Mouse (Mus musculus) stomach, embryonic 16.5 days (tissue): ENCODE results near the gene Mcoln1. TPM values are rescaled to one million over a fixed set of nuclear protein-coding genes. Genes with fewer than 3 reads are reported as not detected.

Source experiments
- ATAC-seq: fragments of 200-750 bp; cut with Nextera tagmentation; 2 replicates; pipeline ENCODE4 v1.8.0; 2017; ENCODE audit warnings: moderate number of reproducible peaks, moderate TSS enrichment; ENCODE audit not compliant: insufficient read depth, low FRiP score
- H3K27ac ChIP-seq: fragments of 300-500 bp; sonication (generic); 2 replicates; pipeline ENCODE4 v1.5.1; 2014; ENCODE audit warnings: low read length
- H3K27me3 ChIP-seq: fragments of 300-500 bp; sonication (generic); 2 replicates; pipeline ENCODE4 v1.6.1; 2014; ENCODE audit warnings: low read length, control low read depth, mixed read lengths; ENCODE audit not compliant: control insufficient read depth, insufficient read depth
- H3K36me3 ChIP-seq: fragments of 300-500 bp; sonication (generic); 2 replicates; pipeline ENCODE4 v1.6.1; 2014; ENCODE audit warnings: low read length; ENCODE audit not compliant: control insufficient read depth, insufficient read depth
- H3K4me1 ChIP-seq: fragments of 300-500 bp; sonication (generic); 2 replicates; pipeline ENCODE4 v1.6.1; 2014; ENCODE audit warnings: low read length, control low read depth, mixed read lengths; ENCODE audit not compliant: control insufficient read depth, insufficient read depth
- H3K4me2 ChIP-seq: fragments of 300-500 bp; sonication (generic); 2 replicates; pipeline ENCODE4 v1.6.1; 2014; ENCODE audit warnings: low read depth, low read length, mixed read lengths
- H3K4me3 ChIP-seq: fragments of 300-500 bp; sonication (generic); replicated peaks from 2 replicates; pipeline ENCODE4 v1.5.1; 2014; ENCODE audit warnings: mild to moderate bottlenecking, low read length
- H3K9ac ChIP-seq: fragments of 300-500 bp; sonication (generic); 2 replicates; pipeline ENCODE4 v1.6.1; 2014; ENCODE audit warnings: low read length
- H3K9me3 ChIP-seq: fragments of 300-500 bp; sonication (generic); replicated peaks from 2 replicates; pipeline ENCODE4 v1.6.1; 2016; ENCODE audit warnings: low read length, control low read depth; ENCODE audit not compliant: control insufficient read depth
- WGBS: fragments of 180-500 bp; shearing (Covaris S2); extraction: QIAGEN DNeasy Blood & Tissue Kit; methylation state at CpG from one replicate; pipeline ENCODE4 v1.1.7; 2014; 5-methylcytosine and 5-hydroxymethylcytosine counted together
- polyA plus RNA-seq: library from polyadenylated mRNA; unstranded; fragments of >200 nt; fragmentation: Nextera tagmentation; extraction: Ambion mirVana; gene quantifications from 2 replicates; pipeline ENCODE4 v1.2.1, GENCODE M21; 2015

The Mcoln1 gene
- polyA plus RNA-seq, 1 experiment from 2014 or later, result 42.4 TPM

DNA sequence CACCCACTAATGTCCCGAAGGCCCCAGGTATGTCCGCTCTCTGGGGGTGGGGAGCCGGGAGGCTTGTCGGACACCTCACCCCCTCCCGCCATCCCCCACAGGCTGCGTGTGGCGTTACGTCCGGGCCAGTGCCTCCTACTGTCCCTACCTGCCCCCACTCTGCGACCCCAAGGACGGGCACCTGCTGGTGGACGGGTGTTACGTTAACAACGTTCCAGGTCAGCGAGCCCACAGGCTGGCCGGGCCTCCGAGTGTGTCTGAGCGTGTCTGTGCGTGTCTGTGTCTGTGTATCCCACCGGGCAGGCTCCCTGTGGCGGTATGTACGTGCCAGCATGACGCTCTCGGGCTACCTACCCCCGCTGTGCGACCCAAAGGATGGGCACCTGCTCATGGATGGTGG, 37.4 kb downstream of the Mcoln1 start:
- 95% methylated on average over 26 of the region's 26 CpGs for WGBS
- H3K36me3 ChIP-seq, result peaks cover 30% of the 10 kb centered on the region
- peak; percentile 13; the same call in 1 of the 2 replicates for ATAC-seq

DNA sequence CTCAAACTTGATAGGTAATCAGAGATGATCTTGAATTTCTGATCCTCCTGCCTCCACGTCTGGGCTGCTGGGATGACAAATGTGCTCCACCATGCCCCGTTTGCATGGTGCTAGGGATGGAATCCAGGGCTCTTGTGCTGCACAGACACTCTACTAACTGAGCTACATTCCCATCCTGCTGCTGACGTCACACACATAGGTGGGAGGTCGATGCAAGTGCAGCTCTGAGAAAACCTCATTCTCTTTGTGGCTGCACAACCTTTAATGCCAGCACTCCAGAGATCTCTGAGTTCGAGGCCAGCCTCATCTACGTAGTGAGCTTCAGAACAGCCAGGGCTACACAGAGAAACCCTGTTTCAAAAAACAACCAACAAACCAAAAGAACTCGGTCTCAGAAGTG, 38.9 kb downstream of the Mcoln1 start:
- H3K9me3 ChIP-seq, result no peaks in the 10 kb centered on the region
- H3K4me2 ChIP-seq, result no peak overlapping the region
- no peak overlapping the region for H3K4me3 ChIP-seq
- no peaks in the 10 kb centered on the region for H3K27me3 ChIP-seq
- no peak for ATAC-seq
- H3K27ac ChIP-seq, result no peak overlapping the region
- no peaks in the 10 kb centered on the region for H3K4me1 ChIP-seq
- 81% methylated on average over 7 of the region's 7 CpGs for WGBS
- H3K36me3 ChIP-seq, result peaks cover 33% of the 10 kb centered on the region
- H3K9ac ChIP-seq, result no peak overlapping the region

More for the DNA sequence above, 37.4 kb downstream of the Mcoln1 start:
- no peaks in the 10 kb centered on the region for H3K27me3 ChIP-seq
- no peak overlapping the region for H3K4me2 ChIP-seq
- no peak overlapping the region for H3K4me3 ChIP-seq
- no peaks in the 10 kb centered on the region for H3K9me3 ChIP-seq
- H3K4me1 ChIP-seq, result no peaks in the 10 kb centered on the region
- no peak overlapping the region for H3K9ac ChIP-seq
- no peak overlapping the region for H3K27ac ChIP-seq

DNA sequence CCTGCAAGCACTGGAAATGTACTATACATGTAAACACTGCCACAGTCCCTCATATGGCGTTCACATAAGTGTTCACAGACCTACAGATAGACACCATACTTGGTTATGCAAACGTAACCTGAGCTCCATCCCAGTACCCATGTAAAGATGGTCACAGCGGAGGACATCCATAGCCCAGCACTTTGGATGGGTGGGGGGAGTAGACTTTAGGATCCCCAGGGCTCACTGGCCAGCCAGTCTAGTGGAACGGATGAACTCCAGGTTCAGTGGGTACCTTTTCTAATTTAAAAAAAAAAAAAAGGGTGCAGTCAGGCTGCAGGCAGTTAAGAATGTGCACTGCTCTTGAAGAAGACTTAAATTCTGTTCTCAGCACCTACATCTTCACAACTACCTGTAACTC, 39.8 kb downstream of the Mcoln1 start:
- no peaks in the 10 kb centered on the region for H3K4me1 ChIP-seq
- no peaks in the 10 kb centered on the region for H3K27me3 ChIP-seq
- no peak overlapping the region for H3K9ac ChIP-seq
- ATAC-seq, result no peak
- H3K36me3 ChIP-seq, result peaks cover 37% of the 10 kb centered on the region
- WGBS, result 86% methylated on average over 4 of the region's 4 CpGs
- H3K27ac ChIP-seq, result no peak overlapping the region
- H3K4me3 ChIP-seq, result no peak overlapping the region
- H3K9me3 ChIP-seq, result no peaks in the 10 kb centered on the region
- H3K4me2 ChIP-seq, result no peak overlapping the region

DNA sequence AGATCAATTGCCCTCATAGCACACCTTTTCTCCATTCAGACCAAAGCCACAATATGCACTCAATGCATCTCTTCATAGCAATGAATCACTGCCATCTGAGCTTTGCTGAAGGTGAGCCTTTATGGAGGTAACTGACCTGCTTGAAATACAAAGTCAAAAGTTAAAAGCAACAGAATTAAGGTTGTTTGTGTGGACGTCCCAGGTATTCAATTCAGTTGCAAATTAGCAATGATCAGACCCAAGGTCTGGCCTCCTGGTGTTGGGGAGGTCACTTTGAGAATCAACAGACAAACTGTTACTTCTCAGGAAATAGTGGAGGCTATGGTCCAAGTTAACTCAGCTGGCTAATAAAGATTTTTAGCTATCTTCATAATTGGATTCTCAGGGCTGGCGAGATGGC, 46.3 kb downstream of the Mcoln1 start:
- ATAC-seq, result no peak

DNA sequence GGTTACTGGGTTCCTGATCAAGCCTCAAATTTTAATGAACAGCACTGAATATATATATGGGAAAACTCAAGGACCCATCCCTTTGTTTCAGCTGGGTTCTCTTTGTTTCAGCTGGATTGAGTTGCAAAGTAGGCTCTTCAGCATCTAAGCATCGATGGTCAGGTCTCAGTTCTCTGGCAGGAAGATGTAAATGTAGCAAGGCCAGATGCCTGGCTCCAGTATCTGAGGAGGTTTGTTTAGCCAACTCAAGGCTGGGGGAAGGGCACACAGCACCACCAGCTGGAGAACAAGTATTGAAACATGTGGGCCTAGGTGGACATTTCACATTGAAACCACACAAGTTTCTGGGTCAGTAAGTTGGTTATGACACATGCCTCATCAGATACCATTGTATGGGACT, 52.0 kb downstream of the Mcoln1 start:
- 91% methylated on average over 1 of the region's 1 CpGs for WGBS
- no peaks in the 10 kb centered on the region for H3K9me3 ChIP-seq
- no peak for ATAC-seq
- H3K4me2 ChIP-seq, result no peak overlapping the region
- H3K27ac ChIP-seq, result no peak overlapping the region
- H3K27me3 ChIP-seq, result no peaks in the 10 kb centered on the region
- no peaks in the 10 kb centered on the region for H3K4me1 ChIP-seq
- no peaks in the 10 kb centered on the region for H3K36me3 ChIP-seq
- no peak overlapping the region for H3K9ac ChIP-seq
- H3K4me3 ChIP-seq, result no peak overlapping the region

More for the DNA sequence above, 46.3 kb downstream of the Mcoln1 start:
- no peak overlapping the region for H3K27ac ChIP-seq
- H3K9me3 ChIP-seq, result no peaks in the 10 kb centered on the region
- H3K27me3 ChIP-seq, result no peaks in the 10 kb centered on the region
- H3K4me1 ChIP-seq, result no peaks in the 10 kb centered on the region
- WGBS, result 88% methylated on average over 2 of the region's 2 CpGs
- H3K36me3 ChIP-seq, result peaks cover 10% of the 10 kb centered on the region
- H3K4me2 ChIP-seq, result no peak overlapping the region
- H3K4me3 ChIP-seq, result no peak overlapping the region
- no peak overlapping the region for H3K9ac ChIP-seq

DNA sequence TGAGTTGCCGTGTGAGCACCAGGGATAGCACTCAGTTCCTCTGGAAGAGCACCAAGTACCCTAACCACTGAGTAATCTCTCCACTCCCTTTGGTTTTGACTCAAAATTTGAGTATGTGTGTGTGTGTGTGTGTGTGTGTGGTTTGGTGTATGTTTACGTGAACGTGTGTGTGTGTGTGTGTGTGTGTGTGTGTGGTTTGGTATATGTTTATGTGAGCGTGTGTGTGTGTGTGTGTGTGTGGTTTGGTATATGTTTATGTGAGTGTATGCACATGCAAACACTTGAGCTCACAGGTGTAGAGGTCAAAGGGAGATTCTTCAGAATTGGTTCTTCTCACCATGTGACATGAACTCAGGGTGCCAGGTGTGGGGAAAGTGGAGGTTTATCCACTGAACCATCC, 55.9 kb downstream of the Mcoln1 start:
- H3K4me1 ChIP-seq, result no peaks in the 10 kb centered on the region
- H3K27me3 ChIP-seq, result no peaks in the 10 kb centered on the region
- H3K9me3 ChIP-seq, result no peaks in the 10 kb centered on the region
- no peak overlapping the region for H3K4me3 ChIP-seq
- H3K4me2 ChIP-seq, result no peak overlapping the region
- H3K36me3 ChIP-seq, result no peaks in the 10 kb centered on the region
- 65% methylated on average over 4 of the region's 4 CpGs for WGBS
- ATAC-seq, result peak; percentile 84
- no peak overlapping the region for H3K27ac ChIP-seq
- no peak overlapping the region for H3K9ac ChIP-seq

Other genes with a start within 250 kb of the Mcoln1 start
- 26.6 and 31.4 TPM in 2 replicates for gene Insr, start 220.8 kb upstream of the Mcoln1 start, polyA plus RNA-seq
- 0.92 and 0.93 TPM in 2 replicates for gene A430078G23Rik, start 147.0 kb upstream of the Mcoln1 start, polyA plus RNA-seq
- gene Arhgef18, start 107.5 kb upstream of the Mcoln1 start, polyA plus RNA-seq, result 10.0 and 10.5 TPM in 2 replicates
- gene Pex11g, start 32.8 kb upstream of the Mcoln1 start, polyA plus RNA-seq, result 10.8 and 12.1 TPM in 2 replicates
- not detected in 2 replicates for gene Tex45, start 29.6 kb upstream of the Mcoln1 start, polyA plus RNA-seq
- gene Zfp358, start 7.3 kb upstream of the Mcoln1 start, polyA plus RNA-seq, result 32.1 and 32.4 TPM in 2 replicates
- gene Pnpla6, start 14.9 kb downstream of the Mcoln1 start, polyA plus RNA-seq, result 36.0 and 37.6 TPM in 2 replicates
- gene C330021F23Rik, start 67.5 kb downstream of the Mcoln1 start, polyA plus RNA-seq, result 0.97 and 1.1 TPM in 2 replicates
- 11.5 and 13.2 TPM in 2 replicates for gene Camsap3, start 86.8 kb downstream of the Mcoln1 start, polyA plus RNA-seq
- gene Xab2, start 120.9 kb downstream of the Mcoln1 start, polyA plus RNA-seq, result 50.8 and 60.3 TPM in 2 replicates
- gene Pet100, start 121.1 kb downstream of the Mcoln1 start, polyA plus RNA-seq, result 91.3 and 106 TPM in 2 replicates
- gene Pcp2, start 125.1 kb downstream of the Mcoln1 start, polyA plus RNA-seq, result 0.19 TPM in 1 of 2 replicates, not detected in the other
- 121 and 144 TPM in 2 replicates for gene Stxbp2, start 130.5 kb downstream of the Mcoln1 start, polyA plus RNA-seq
- not detected in 2 replicates for gene Retn, start 155.3 kb downstream of the Mcoln1 start, polyA plus RNA-seq
- gene Mcemp1, start 165.3 kb downstream of the Mcoln1 start, polyA plus RNA-seq, result 2.1 and 2.7 TPM in 2 replicates
- 9.2 and 9.5 TPM in 2 replicates for gene Fcor, start 171.9 kb downstream of the Mcoln1 start, polyA plus RNA-seq
- gene Trappc5, start 175.8 kb downstream of the Mcoln1 start, polyA plus RNA-seq, result 38.0 and 38.5 TPM in 2 replicates
- gene Fcer2a, start 193.7 kb downstream of the Mcoln1 start, polyA plus RNA-seq, result 0.17 and 0.20 TPM in 2 replicates
- 0.19 and 0.45 TPM in 2 replicates for gene Clec4g, start 220.2 kb downstream of the Mcoln1 start, polyA plus RNA-seq
- 0.25 and 0.41 TPM in 2 replicates for gene Cd209a, start 248.5 kb downstream of the Mcoln1 start, polyA plus RNA-seq